Comparison of ENCODE assay signal across 10 mouse cellular contexts in genomic region chr7:99473638-99474407, GRCm38 (mm10). TPM values are rescaled to one million over a fixed set of nuclear protein-coding genes. Genes with fewer than 3 reads are reported as not detected.
DNase-seq lines count a peak whose midpoint lies in the region; ATAC-seq and TF ChIP-seq lines count a peak whose summit lies in the region.
"Had no signal": no experiment of that assay in that cellular context is flagged by ENCODE, and none has a peak within 500 bp of the region (broad histone marks: within the 10 kb centered on the region; RNA-seq: fewer than 3 reads in every experiment).

No protein-coding gene starts in this region.

- peaks cover 64% of the 10 kb centered on the region for H3K36me3 ChIP-seq in heart, embryonic 13.5 days

- ATAC-seq in heart, embryonic 13.5 days (ENCODE audit: extremely low read depth, insufficient number of reproducible peaks, low FRiP score, low TSS enrichment): no peak
- peak; percentile 35 for ATAC-seq in megakaryocyte progenitor cell, adult 5-6 weeks (replicated peaks; ENCODE audit: poor library complexity)
- ATAC-seq in activated CD4-positive, CD25-positive, alpha-beta regulatory T cell, adult 4 months: no peak

- DNase-seq in heart, adult 9 months (ENCODE audit: low spot score in 2 of 2): no peak
- peak; percentile 55 for DNase-seq in Muller cell, postnatal 12 days (ENCODE audit: inconsistent ontology term)
- DNase-seq in brain, embryonic 14.5 days (ENCODE audit: low read depth): peak; percentile 54
- no peak for DNase-seq in testis, postnatal 14 days (ENCODE audit: low spot score)
- DNase-seq: thymus, postnatal 25 days had no signal

- no peak overlapping the region for H3K9ac ChIP-seq in heart, embryonic 13.5 days

- 78% methylated on average over 14 of the region's 14 CpGs for WGBS in heart, embryonic 13.5 days

- no peak for TF ChIP-seq POLR2A in brain, embryonic 14.5 days (IDR thresholded peaks at IDR 0.05; ENCODE audit: borderline replicate concordance, extremely low read depth, insufficient read depth, insufficient read length, poor library complexity, severe bottlenecking)

- H3K4me3 ChIP-seq in heart, embryonic 13.5 days: no peak overlapping the region
- H3K4me3 ChIP-seq: erythroblast, embryonic 14.5 days had no signal

- peak overlapping the region; percentile 54 for H3K27ac ChIP-seq in heart, embryonic 13.5 days (replicated peaks)

- no peak for TF ChIP-seq CTCF in brain, embryonic 14.5 days (IDR thresholded peaks at IDR 0.05; ENCODE audit: borderline replicate concordance, extremely low read depth, insufficient read depth, insufficient read length)

- H3K9me3 ChIP-seq in heart, embryonic 13.5 days: no peaks in the 10 kb centered on the region

- H3K4me1 ChIP-seq in heart, embryonic 13.5 days: peaks cover 58% of the 10 kb centered on the region

- peaks cover 2% of the 10 kb centered on the region; the same call in 1 of the 2 replicates for H3K27me3 ChIP-seq in heart, embryonic 13.5 days (replicated peaks)

- peak overlapping the region; percentile 5 for H3K4me2 ChIP-seq in heart, embryonic 13.5 days

RNA-seq across cellular contexts. Expression of gene Klhl35, which starts 8.0 kb away (rescaled TPM):
- 0.45 and 0.84 TPM in 2 replicates for polyA plus RNA-seq in heart, embryonic 13.5 days (2015; fragmentation: Nextera tagmentation; extraction: Ambion mirVana)
- polyA plus RNA-seq in brain, embryonic 14.5 days (2012; rRNA removed): 13.2 and 17.9 TPM in 2 replicates
- total RNA-seq in megakaryocyte progenitor cell, adult 5-6 weeks (2015): 0.79 and 1.0 TPM in 2 replicates
- total RNA-seq in megakaryocyte progenitor cell, adult 5-6 weeks (2017): 1.2 TPM in 2 replicates
- polyA plus RNA-seq in activated CD4-positive, CD25-positive, alpha-beta regulatory T cell, adult 4 months (2017; shearing (Covaris generic)): not detected
- total RNA-seq: liver, adult 2 months had no signal
- polyA plus RNA-seq: erythroblast, embryonic 14.5 days had no signal

RNA-seq across cellular contexts. Expression of gene Rps3, which starts 9.7 kb away (rescaled TPM):
- polyA plus RNA-seq in heart, embryonic 13.5 days (2015; fragmentation: Nextera tagmentation; extraction: Ambion mirVana): 492 and 539 TPM in 2 replicates
- polyA plus RNA-seq in brain, embryonic 14.5 days (2012; rRNA removed): 722 and 820 TPM in 2 replicates
- 1,629 and 1,793 TPM in 2 replicates for total RNA-seq in megakaryocyte progenitor cell, adult 5-6 weeks (2015)
- total RNA-seq in megakaryocyte progenitor cell, adult 5-6 weeks (2017): 2,248 and 2,565 TPM in 2 replicates
- polyA plus RNA-seq in activated CD4-positive, CD25-positive, alpha-beta regulatory T cell, adult 4 months (2017; shearing (Covaris generic)): 1,000 to 10,000 TPM; 2,602 to 3,921 TPM

Comparison
In these comparisons a context has a peak if more than half of its experiments do, and no peak if none do; other contexts are left out.
1. DNase-seq: peak in Muller cell, postnatal 12 days (single experiment) and brain, embryonic 14.5 days (single experiment); none in heart, adult 9 months (0 of 2) and testis, postnatal 14 days (single experiment).